ENCODE assay signal across 8 mouse cellular contexts in the genomic region with DNA sequence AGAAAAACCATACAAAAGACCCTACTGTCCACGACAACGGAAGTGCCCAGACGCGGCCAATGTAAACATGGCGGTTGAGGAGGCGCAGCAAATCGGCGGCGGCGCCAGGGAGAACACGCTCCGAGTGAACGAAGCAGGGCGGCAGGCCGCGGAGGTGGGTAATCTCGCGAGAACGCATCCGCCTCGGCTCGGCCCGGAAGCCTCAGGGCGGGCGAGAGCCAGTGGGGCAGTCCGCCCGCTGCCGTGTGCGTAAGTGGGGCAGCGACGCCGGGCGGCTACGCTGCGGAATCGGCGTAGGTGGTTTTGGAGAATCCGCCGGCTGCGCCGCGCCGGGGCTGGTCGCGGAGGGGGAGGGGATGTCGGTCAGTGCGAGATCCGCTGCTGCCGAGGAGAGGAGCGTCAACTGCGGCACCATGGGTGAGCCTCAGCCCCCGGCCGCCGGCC. TPM values are rescaled to one million over a fixed set of nuclear protein-coding genes. Genes with fewer than 3 reads are reported as not detected.
DNase-seq lines count a peak whose midpoint lies in the region; ATAC-seq lines count a peak whose summit lies in the region.

A gene (plus strand): TSS at position 157 of the 444 bp plus-strand sequence.

- peak; percentile 97 for DNase-seq in adipocyte (ENCODE audit: low spot score)
- DNase-seq in embryo, embryonic 10 days (ENCODE audit: low spot score) = peak; percentile 99
- peak; percentile 98 for DNase-seq in gastrocnemius, postnatal 10 days
- DNase-seq in induced T-regulatory cell, adult 2 months (ENCODE audit: low read depth) = peak; percentile 98
- peak; percentile 98 to 99 for DNase-seq in left cerebral cortex, adult 9 months (ENCODE audit: low spot score in 2 of 2)
- peak; percentile 99 for DNase-seq in right cerebral cortex, postnatal 14 days
- peak; percentile 97 to 100 for DNase-seq in urinary bladder, postnatal 36 days (ENCODE audit: low spot score in 2 of 2)

- ATAC-seq in megakaryocyte progenitor cell, adult 5-6 weeks (replicated peaks; ENCODE audit: poor library complexity) = peak; percentile 86

RNA-seq across cellular contexts. Expression of the gene that starts here (rescaled TPM):
- total RNA-seq in gastrocnemius, postnatal 10 days (2021) = 100 to 1,000 TPM; 102 to 108 TPM
- 186 and 197 TPM in 2 replicates for total RNA-seq in megakaryocyte progenitor cell, adult 5-6 weeks (2015)
- 263 and 294 TPM in 2 replicates for total RNA-seq in megakaryocyte progenitor cell, adult 5-6 weeks (2017)

Comparison
In these comparisons a context has a peak if more than half of its experiments do, and no peak if none do; other contexts are left out.
1. Peak in every context shown above with its lines: DNase-seq and ATAC-seq.